Mouse (Mus musculus) NIH3T3 (cell line): ENCODE data around the gene 2310011J03Rik.

ENCODE experiments used
- DNase-seq: peaks from one replicate; pipeline ENCODE4 v3.0.0-alpha.2; 2012; ENCODE audit warnings: low read depth

Gene 2310011J03Rik

DNA sequence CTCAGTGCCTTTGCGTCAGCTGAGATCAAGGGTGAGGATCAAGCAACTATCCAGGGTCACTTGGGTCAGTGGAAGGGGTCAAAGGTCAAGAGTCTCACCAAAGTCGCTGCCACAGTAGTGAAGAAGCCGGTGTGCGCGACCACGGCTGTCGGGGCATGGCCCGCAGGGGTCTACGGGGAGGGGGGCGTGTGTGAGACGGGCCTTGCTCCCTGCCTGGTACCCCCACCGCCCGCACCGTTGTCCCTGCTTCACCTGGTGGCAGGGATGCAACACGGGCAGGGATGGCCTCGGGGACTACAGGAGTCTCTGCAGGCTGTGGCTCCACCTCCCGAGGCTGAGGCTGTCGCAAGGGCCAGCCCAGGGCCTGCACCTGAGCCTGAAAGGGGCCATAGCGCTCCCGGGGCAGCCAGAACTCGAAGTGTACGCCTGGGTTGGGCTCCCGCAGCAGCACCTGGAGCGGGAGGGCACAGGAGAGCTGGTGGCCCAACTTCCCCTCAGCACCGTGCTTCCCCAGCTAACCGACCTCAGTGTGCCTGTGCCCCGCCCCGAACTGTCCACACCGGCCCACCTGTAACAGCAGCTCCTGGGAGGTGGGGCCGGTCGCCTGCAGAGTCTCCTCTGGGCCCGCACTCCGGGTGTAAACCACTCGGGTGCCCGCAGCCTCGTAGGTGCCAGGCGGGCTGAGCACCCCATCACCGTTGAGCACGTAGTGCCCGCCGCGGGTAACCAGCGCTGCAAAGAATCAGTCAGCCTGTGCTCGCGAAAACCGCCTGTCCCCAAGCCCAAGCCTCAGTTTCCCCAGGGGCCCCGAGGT, 21.4 kb upstream of the 2310011J03Rik start:
- DNase-seq = no peak

- DNase-seq = no peak
These were observed 20.7 kb upstream of the 2310011J03Rik start for GRCm38 (mm10) chr10:80341026-80341425.

DNA sequence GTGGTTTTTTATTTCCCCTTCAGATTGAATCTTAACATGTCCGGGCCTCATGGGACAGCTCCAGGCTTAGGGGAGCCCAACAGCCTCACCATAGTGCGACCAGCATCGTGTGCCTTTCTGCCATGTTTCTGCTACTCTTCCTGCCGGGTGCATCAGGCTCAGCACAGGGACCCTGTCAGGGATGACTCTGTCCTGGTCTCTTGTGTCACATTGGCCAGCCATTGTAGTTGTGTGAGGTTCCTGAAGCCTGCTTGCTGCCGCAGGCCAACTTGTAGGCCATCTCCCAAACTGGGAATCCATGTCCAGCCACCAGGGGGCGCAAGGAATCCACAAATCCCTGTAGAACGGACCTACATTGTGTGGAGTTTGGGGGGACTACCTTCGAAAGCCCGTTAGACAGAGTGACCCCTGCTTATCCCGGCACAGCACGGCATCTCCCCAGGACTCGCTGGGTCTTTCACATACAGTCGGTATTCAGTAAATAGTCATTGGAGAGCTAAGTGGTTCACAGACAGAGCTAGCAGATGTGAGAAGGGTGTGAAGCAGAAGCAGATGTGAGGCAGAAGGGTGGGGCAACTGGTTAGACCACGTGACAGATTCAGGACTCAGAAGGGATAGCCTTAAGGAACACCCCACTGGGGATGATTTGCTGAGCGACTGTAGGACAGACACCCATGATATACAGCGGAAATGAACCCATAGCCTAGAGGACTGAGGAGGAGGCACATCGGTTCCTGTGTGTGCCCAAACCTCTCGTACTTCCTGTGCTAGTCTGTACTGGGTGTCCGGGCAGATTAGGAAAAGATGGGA, 19.8 kb upstream of the 2310011J03Rik start:
- peak; percentile 93 for DNase-seq

GRCm38 (mm10) chr10:80336263-80336662, 15.9 kb upstream of the 2310011J03Rik start:
- DNase-seq = no peak

DNA sequence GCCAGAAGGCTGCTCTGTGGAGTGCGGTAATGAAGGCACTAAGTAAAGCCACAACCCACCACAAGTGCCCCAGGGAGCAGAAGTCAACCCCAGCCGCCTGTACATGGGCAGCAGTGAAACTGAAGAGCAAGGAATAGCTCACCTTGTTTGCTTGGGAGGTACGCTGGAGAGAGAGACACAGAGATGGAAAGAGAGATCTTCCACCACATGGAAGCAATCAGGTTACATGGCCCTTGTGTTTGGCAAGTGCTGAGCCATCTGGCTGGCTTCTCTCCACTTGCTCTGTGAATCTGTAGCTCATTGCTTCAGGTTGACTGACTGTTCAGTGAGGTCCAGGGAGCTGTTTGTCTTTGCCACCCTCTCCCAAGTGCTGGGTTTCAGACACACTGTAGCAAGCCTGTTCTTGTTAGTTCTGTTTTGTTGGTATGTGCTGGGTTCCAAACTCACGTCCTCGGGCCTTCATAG, 12.2 kb upstream of the 2310011J03Rik start:
- peak; percentile 69 for DNase-seq

GRCm38 (mm10) chr10:80331636-80332524, 11.5 kb upstream of the 2310011J03Rik start:
- no peak for DNase-seq

GRCm38 (mm10) chr10:80330888-80331287, 10.6 kb upstream of the 2310011J03Rik start:
- DNase-seq = no peak

DNA sequence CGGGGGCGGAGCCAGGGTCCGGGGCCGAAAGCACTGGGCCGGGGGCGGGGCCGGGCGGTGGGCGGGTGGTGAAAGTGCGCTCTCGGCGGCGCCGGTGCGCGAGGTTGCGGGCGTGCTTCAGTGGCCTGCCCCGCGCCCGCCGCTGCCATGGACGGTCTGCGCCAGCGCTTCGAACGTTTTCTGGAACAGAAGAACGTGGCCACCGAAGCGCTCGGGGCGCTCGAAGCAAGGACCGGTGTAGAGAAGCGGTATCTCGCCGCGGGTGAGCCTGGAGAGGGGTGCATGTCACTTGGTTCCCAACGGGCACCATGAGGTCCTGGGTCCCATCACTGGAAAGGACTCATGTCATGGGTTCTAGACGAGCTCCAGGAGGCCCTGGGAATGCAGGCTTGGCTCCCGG, 9.7 kb upstream of the 2310011J03Rik start:
- DNase-seq = no peak

DNA sequence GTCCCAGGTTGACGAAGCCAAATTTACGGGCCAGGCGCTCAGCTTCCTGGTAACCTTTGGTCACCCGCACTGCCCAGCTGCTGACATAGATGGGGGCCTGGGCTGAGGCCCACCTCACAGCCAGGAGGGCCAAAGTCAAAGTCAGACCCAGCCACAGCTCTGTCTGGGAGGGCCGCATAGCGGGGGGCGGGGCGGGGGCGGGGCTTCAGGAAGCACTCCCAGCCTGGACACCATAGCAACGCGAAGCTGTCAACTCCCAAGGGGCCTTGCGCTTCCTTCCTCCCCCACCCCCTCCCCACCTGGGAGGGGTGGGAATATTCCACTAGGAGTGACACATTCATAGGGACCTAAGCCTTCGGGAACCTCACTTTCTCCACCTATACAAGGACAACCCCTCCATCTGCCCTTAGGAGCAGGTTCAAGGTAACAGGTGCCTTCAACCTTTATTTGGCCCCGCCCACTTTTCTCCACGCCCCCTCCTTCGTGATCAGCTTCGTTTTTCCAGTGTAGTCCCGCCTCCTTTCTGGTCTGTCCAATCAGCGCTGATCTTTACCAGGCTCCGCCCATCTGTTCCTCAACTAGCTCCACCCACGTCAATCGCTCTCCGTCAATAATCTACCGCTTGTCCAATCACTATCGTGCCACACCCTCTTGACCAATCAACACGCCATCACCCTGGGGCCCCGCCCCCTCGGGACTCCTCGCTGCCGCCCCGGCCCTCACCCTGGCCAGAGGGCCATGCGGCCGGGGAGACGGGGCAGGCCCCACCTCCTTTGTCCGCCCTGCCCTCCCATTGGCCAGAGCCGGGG, 9.1 kb upstream of the 2310011J03Rik start, which contains the start of the genes Pcsk4 and Reep6:
TSS of gene Pcsk4 (minus strand) at position 226 of the 809 bp plus-strand sequence.
TSS of gene Reep6 (plus strand) at position 681 of the 809 bp plus-strand sequence.
- peak; percentile 96 for DNase-seq

DNA sequence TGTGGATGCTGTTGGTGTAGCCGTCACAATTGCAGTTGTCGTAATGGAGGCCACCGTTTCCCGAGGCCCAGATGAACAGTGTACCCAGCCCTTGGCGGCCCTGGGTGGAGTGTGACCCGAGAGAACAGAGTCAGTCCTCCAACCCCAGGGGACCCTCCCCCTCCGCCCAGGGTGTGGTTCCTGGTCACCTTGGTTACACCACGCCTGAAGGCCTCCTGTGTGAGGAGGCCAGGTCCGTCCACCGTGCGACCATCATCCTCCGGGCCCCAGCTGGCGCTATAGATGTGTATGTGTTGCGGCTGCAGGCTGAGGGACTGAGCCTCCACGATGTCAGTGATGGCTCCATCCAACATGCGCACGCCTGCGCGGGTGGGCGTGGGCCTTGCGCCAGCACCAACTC, 4.7 kb upstream of the 2310011J03Rik start:
- DNase-seq = no peak

DNA sequence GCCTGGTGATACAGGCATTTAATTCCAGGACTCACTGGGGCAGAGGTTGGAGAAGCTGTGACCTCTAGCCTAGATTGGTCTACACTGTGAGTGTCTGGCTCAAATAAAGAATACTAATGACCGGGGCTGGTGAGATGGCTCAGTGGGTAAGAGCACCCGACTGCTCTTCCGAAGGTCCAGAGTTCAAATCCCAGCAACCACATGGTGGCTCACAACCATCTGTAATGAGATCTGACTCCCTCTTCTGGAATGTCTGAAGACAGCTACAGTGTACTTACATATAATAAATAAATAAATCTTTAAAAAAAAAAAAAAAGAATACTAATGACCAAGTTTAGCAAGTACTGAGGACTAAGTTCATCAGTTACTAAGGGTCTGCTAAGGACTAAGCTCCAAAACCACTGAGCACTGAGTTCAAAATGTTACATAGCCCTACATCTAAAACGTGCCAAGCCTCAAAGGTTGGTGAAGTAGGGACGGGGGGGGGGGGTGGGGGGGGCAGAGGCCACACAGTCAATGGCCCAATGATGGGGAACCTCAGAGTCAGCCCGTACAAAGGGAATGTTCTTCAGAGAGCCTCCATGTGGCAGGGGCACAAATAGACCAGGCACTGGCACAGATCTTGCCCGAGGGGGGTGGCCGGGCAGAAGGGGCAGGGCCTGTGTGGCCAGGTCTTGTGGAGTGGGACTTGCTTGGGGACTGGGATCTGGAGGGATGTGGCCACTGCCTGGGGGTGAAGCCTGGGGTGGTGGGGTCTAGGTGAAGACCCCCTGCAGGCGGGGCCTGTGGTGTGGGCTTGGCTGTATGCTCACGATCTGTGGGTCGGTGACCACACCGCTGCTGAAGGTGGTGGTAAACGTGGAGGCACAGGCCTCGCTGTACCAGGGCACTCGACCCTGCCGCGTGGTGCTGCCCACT, 4.0 kb upstream of the 2310011J03Rik start:
- no peak for DNase-seq

DNA sequence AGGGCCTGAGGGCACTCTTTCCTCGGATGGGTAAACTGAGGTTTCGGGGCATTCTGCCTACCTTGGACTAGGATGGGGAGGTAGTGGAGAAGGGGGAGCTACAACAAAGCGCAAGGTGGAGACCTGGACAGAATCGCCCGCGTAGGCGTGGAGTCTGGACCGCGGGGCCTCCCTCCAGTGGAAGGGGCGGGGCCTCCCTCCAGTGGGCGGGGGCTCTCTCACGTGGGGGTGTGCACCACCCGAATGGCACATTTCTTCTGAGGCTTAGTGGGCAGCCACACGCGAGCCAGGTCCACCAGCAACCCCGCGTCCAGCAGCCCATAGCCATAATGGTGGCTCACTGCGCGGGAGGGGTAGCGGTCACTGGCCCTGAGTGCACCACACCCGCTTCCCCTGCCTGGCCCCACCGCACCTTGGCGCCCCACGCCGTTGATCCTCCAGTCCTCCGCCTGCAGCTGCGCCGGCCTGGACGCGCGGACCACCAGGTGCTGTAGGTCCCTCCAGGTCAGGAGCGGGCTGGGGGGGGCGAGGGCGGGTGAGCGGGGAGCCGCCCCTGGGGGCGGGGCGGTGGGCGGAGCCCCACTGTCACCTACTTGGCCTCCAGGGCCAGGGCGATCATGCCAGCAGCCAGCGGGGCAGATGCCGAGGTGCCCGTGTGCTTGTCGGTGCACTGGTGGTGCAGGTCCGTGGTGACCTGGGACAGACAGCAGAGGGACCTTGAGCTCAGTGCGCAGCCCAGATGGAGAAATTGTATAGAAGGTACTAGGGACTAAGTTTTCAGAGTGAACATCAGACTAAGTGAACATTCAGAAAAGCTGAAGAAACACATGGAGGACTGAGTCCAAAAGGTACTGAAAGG, 3.2 kb upstream of the 2310011J03Rik start:
- peak; percentile 79 for DNase-seq

DNA sequence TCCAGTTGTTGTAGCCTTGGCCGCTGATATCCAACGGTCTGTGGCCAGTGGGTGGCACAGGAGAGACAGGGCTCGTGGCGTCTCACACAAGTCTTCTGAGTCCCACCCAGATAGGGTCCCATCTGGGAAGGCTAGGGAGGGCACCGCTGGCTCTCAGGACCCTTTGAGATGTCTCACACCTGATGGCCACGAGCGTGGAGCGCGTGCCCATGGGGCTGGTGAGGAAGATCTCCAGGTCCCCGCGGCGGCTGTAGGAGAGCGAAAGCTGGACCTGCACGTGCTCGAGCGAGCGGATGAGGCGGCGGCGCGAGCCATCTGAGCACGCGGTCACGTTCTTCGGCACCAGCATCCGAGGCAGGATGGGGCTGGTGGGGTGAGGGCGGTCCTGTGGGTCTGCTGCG, 2.5 kb upstream of the 2310011J03Rik start:
- peak; percentile 49 for DNase-seq

DNA sequence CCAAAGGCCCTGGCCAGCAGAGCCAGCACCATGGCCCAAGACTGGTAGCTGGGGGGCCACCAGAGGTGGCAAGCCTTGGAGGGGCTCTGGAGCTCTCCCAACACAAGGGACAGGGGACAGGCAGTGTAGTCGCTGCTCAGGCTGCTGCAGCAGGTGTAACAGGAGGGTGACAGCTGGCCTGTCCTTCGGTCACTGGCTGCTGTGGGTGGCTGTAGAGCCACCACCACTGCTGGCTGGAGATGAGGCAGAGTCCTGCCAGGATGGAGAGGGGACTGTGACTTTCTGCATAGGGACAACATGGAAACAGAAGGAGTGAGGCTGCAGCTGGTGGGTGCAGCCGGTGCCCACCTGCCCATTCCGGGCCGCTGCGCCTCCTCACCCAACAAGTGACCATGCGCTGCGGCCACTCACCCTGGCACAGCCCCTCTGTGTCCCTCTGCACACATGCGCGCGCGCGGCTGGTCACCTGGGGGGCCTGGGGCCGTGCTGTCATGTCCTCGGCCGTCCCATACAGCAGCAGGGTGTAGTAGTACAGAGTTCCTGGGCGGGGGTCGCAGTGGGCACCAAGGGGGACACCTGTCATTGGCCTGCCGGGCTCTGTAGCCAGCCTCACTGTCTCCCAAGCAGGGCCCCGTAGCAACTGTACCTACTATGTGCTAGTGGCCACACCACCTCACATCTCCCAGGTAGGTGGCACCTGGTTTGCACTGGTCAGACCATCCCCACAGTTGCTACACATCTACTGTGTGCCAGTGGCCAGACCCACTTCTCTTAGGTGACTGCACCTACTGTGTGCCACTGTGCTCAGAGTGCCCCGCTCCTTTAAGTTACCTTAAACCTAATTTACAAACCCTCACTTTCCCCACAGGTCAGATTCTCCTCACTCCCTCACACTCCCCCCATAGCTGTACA, 1.6 kb upstream of the 2310011J03Rik start:
- no peak for DNase-seq

- no peak for DNase-seq
These were observed 805 bp upstream of the 2310011J03Rik start for GRCm38 (mm10) chr10:80321014-80321669.

- no peak for DNase-seq
These were observed 3.3 kb downstream of the 2310011J03Rik start for GRCm38 (mm10) chr10:80317011-80317410.

GRCm38 (mm10) chr10:80316359-80316781, 4.0 kb downstream of the 2310011J03Rik start:
- DNase-seq = no peak
